Mouse (Mus musculus): ENCODE measurements around the gene Plk2.

DNA sequence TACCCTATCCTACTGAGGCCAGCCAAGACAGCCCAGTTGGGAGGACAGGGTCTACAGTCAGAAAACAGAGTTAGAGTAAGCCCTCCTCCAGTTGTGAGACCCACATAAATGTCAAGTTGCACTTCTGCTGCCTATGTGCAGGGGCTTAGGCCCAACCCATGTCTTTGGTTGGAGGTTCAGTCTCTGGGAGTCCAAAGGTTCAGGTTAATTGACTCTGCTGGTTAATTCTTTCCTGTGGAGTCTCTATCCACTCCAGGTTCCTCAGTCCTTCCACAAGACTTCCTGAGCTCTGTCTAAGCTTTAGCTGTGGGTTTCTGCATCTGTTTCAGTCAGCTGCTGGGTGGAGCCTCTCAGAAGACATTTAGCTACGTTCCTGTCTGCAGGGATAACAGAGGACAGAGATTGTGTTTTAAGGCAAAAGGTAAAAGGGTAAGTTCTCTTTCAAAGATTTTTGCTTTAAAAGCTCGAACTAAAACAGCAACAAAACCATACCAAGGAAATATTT, 37.3 kb downstream of the Plk2 start:
- no peak for TF ChIP-seq EP300 (IDR thresholded peaks at IDR 0.05; ENCODE audit: low read depth)
- TF ChIP-seq CTCF (IDR thresholded peaks at IDR 0.05; ENCODE audit: low read depth), result no peak
